Mouse (Mus musculus) CH12.LX (cell line): ENCODE data around the gene Sept9. TPM values are rescaled to one million over a fixed set of nuclear protein-coding genes. Genes with fewer than 3 reads are reported as not detected.

Experiments
- DNase-seq: peaks from one replicate; pipeline ENCODE4 v3.0.0-alpha.2; 2013; ENCODE audit errors: extremely low read depth
- H3K27ac ChIP-seq: 2 replicates; pipeline ENCODE4 v1.5.1; 2012; ENCODE audit warnings: low read depth, mild to moderate bottlenecking, control low read depth, moderate library complexity; ENCODE audit not compliant: insufficient read depth
- H3K27me3 ChIP-seq: replicated peaks from 2 replicates; pipeline ENCODE3; 2012; ENCODE audit warnings: inconsistent platforms
- H3K36me3 ChIP-seq, 2 experiments: replicated peaks in 1 of 2; 2 replicates each; pipeline versions ENCODE3 to v1.6.1; 2012; ENCODE audit warnings: inconsistent platforms in 1 of 2, low read length in 1 of 2, mild to moderate bottlenecking in 1 of 2, mixed read lengths in 1 of 2, moderate library complexity in 1 of 2; ENCODE audit not compliant: control insufficient read depth in 1 of 2, insufficient read depth in 1 of 2
- H3K4me1 ChIP-seq, 2 experiments: 2 replicates each; pipeline ENCODE4 v1.6.1; 2012; ENCODE audit warnings: inconsistent platforms in 1 of 2, moderate library complexity in 1 of 2; ENCODE audit not compliant: insufficient read depth in 2 of 2, control insufficient read depth in 1 of 2
- H3K4me2 ChIP-seq: 2 replicates; pipeline ENCODE4 v1.6.1; 2012; ENCODE audit warnings: low read depth, mild to moderate bottlenecking, control low read depth; ENCODE audit not compliant: poor library complexity, insufficient read depth, severe bottlenecking
- H3K4me3 ChIP-seq, 3 experiments: fragments of 150-350 bp in 1 of 3; sonication (generic) in 1 of 3; replicated peaks in 1 of 3; 2 replicates each; pipeline versions ENCODE3 to v1.5.1; 2011 to 2012; ENCODE audit warnings: low read depth in 2 of 3, low read length in 2 of 3, mild to moderate bottlenecking in 2 of 3, moderate library complexity in 2 of 3, control low read depth in 1 of 3, improper control_type of control experiment in 1 of 3, inconsistent platforms in 1 of 3, mixed read lengths in 1 of 3; ENCODE audit not compliant: poor library complexity in 1 of 3
- H3K79me2 ChIP-seq: replicated peaks from 2 replicates; pipeline ENCODE4 v1.6.1; 2012; ENCODE audit warnings: mild to moderate bottlenecking, moderate library complexity; ENCODE audit not compliant: control insufficient read depth, poor library complexity, insufficient read depth, severe bottlenecking; ENCODE audit errors: extremely low read depth
- H3K9ac ChIP-seq: 2 replicates; pipeline ENCODE4 v1.6.1; 2012; ENCODE audit warnings: low read depth, mild to moderate bottlenecking, control low read depth, moderate library complexity; ENCODE audit not compliant: insufficient read depth
- H3K9me3 ChIP-seq: replicated peaks from 2 replicates; pipeline ENCODE3; 2012; ENCODE audit warnings: low read length, inconsistent platforms, mixed read lengths
- BHLHE40 ChIP-seq: IDR thresholded peaks from 2 replicates; pipeline ENCODE4 v1.6.1; 2011; ENCODE audit warnings: mild to moderate bottlenecking, low read depth, low read length, improper control_type of control experiment
- CHD1 ChIP-seq: IDR thresholded peaks from 2 replicates; pipeline ENCODE4 v1.6.1; 2012; ENCODE audit warnings: low read depth, low read length, improper control_type of control experiment, inconsistent platforms
- CHD2 ChIP-seq: IDR thresholded peaks from 2 replicates; pipeline ENCODE4 v1.6.1; 2011; ENCODE audit warnings: low read length, improper control_type of control experiment
- ELF1 ChIP-seq: IDR thresholded peaks from 2 replicates; pipeline ENCODE4 v1.6.1; 2014; ENCODE audit warnings: low read depth, mild to moderate bottlenecking, inconsistent platforms, low read length, improper control_type of control experiment
- EP300 ChIP-seq: IDR thresholded peaks from 2 replicates; pipeline ENCODE4 v1.6.1; 2011; ENCODE audit warnings: low read length, improper control_type of control experiment
- ETS1 ChIP-seq: conservative IDR thresholded peaks from 2 replicates; pipeline ENCODE4 v1.6.1; 2012; ENCODE audit warnings: low read depth, mild to moderate bottlenecking, inconsistent platforms, low read length, improper control_type of control experiment, moderate library complexity
- GABPA ChIP-seq: IDR thresholded peaks from 2 replicates; pipeline ENCODE4 v1.6.1; 2012; ENCODE audit warnings: low read depth, low read length, improper control_type of control experiment, inconsistent platforms; ENCODE audit not compliant: insufficient replicate concordance
- HCFC1 ChIP-seq: IDR thresholded peaks from 2 replicates; pipeline ENCODE4 v1.6.1; 2012; ENCODE audit warnings: low read depth, mild to moderate bottlenecking, inconsistent platforms, low read length, improper control_type of control experiment
- IRF4 ChIP-seq: IDR thresholded peaks from 2 replicates; pipeline ENCODE4 v1.6.1; 2014; ENCODE audit warnings: low read depth, mild to moderate bottlenecking, inconsistent platforms, low read length, improper control_type of control experiment
- JUN ChIP-seq: IDR thresholded peaks from 2 replicates; pipeline ENCODE4 v1.6.1; 2011; ENCODE audit warnings: low read depth, mild to moderate bottlenecking, low read length, improper control_type of control experiment, moderate library complexity; ENCODE audit not compliant: insufficient read depth
- MAX ChIP-seq: IDR thresholded peaks from 2 replicates; pipeline ENCODE4 v1.6.1; 2011; ENCODE audit warnings: low read length, improper control_type of control experiment
- MAZ ChIP-seq: IDR thresholded peaks from 2 replicates; pipeline ENCODE4 v1.6.1; 2012; ENCODE audit warnings: low read depth, mild to moderate bottlenecking, inconsistent platforms, low read length, improper control_type of control experiment, moderate library complexity
- MEF2A ChIP-seq: IDR thresholded peaks from 2 replicates; pipeline ENCODE4 v1.6.1; 2014; ENCODE audit warnings: low read depth, mild to moderate bottlenecking, inconsistent platforms, low read length, improper control_type of control experiment, borderline replicate concordance
- NELFE ChIP-seq: IDR thresholded peaks from 2 replicates; pipeline ENCODE4 v1.6.1; 2011; ENCODE audit warnings: low read depth, low read length, improper control_type of control experiment
- POLR2A ChIP-seq: IDR thresholded peaks from 2 replicates; pipeline ENCODE4 v1.6.1; 2011; ENCODE audit warnings: low read depth, mild to moderate bottlenecking, improper control_type of control experiment, low read length
- RAD21 ChIP-seq: IDR thresholded peaks from 2 replicates; pipeline ENCODE4 v1.6.1; 2011; ENCODE audit warnings: low read depth, mild to moderate bottlenecking, low read length, improper control_type of control experiment, moderate library complexity
- RCOR1 ChIP-seq: conservative IDR thresholded peaks from 2 replicates; pipeline ENCODE4 v1.6.1; 2012; ENCODE audit warnings: low read depth, mild to moderate bottlenecking, inconsistent platforms, low read length, improper control_type of control experiment
- SIN3A ChIP-seq: IDR thresholded peaks from 2 replicates; pipeline ENCODE4 v1.6.1; 2012; ENCODE audit warnings: low read length, improper control_type of control experiment, inconsistent platforms
- TBP ChIP-seq: conservative IDR thresholded peaks from 2 replicates; pipeline ENCODE4 v1.6.1; 2011; ENCODE audit warnings: low read depth, low read length, improper control_type of control experiment
- UBTF ChIP-seq: IDR thresholded peaks from 2 replicates; pipeline ENCODE4 v1.6.1; 2012; ENCODE audit warnings: low read depth, mild to moderate bottlenecking, inconsistent platforms, low read length, improper control_type of control experiment, moderate library complexity
- USF1 ChIP-seq: IDR thresholded peaks from 2 replicates; pipeline ENCODE4 v1.6.1; 2014; ENCODE audit warnings: low read depth, mild to moderate bottlenecking, inconsistent platforms, low read length, improper control_type of control experiment
- USF2 ChIP-seq: conservative IDR thresholded peaks from 2 replicates; pipeline ENCODE4 v1.6.1; 2011; ENCODE audit warnings: low read depth, low read length, improper control_type of control experiment
- ZC3H11A ChIP-seq: IDR thresholded peaks from 2 replicates; pipeline ENCODE4 v1.6.1; 2012; ENCODE audit warnings: low read depth, mild to moderate bottlenecking, inconsistent platforms, low read length, improper control_type of control experiment
- ZKSCAN1 ChIP-seq: IDR thresholded peaks from 2 replicates; pipeline ENCODE4 v1.6.1; 2012; ENCODE audit warnings: low read depth, inconsistent platforms, low read length, improper control_type of control experiment, borderline replicate concordance
- ZMIZ1 ChIP-seq: IDR thresholded peaks from 2 replicates; pipeline ENCODE4 v1.6.1; 2012; ENCODE audit warnings: low read depth, mild to moderate bottlenecking, inconsistent platforms, low read length, improper control_type of control experiment
- dilution Hi-C: fragments of 300-500 bp; cut with MboI; formaldehyde crosslinking; loops from 2 replicates; pipeline ENCODE4 v1.14.3; 2020; ENCODE audit warnings: low sequenced_read_pairs; ENCODE audit not compliant: extremely low pct_unique_long_range_greater_than_20kb, extremely low pct_ligation_motif_present
- in situ Hi-C: fragments of 300-500 bp; cut with MboI; formaldehyde crosslinking; loops from 3 replicates; pipeline ENCODE4 v1.14.3; 2019; ENCODE audit warnings: low sequenced_read_pairs, low pct_ligation_motif_present, low pct_unique_long_range_greater_than_20kb, mixed read lengths
- polyA plus RNA-seq: library from polyadenylated mRNA; unstranded; fragments of >175 nt; gene quantifications from 2 replicates; pipeline ENCODE4 v1.2.1, GENCODE M21; 2012; ENCODE audit warnings: low read depth; ENCODE audit not compliant: insufficient read length
- total RNA-seq, 2 experiments: library from RNA; depleted of rRNA; stranded (reverse); fragments of 300-350 nt in 1 of 2; fragments of >200 nt in 1 of 2; gene quantifications; 2 replicates each; pipeline ENCODE4 v1.2.3; 2012 to 2014

Gene Sept9
- total and polyA plus RNA-seq, 3 experiments: 47.6 to 128 (median 110) TPM

DNA sequence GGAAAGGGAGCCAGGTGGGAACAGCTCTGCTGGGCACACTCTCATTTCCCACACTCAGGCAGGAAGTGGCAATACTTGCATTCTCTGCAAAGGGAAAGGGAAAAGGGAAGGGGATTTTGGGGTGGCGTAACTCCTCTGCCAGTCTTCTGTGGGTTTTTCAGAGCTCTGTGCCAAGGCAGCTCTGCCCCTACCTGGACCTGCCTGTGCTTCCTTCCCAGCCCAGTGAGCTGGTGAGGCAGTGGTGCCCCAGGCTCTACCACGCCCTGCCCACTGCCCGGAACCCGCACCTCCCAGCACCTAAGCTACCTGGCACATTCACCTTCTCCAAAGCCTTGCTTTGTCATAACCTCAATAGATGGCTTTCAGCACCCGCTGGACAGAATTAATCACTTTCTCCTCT lies 1.3 kb upstream of the Sept9 start:
- in situ Hi-C loops: loop anchor here (25.0 kb wide), 1 partner anchor 536 kb away; the partner anchor contains the start of genes Cygb and Prcd
- H3K4me3 ChIP-seq: no peak overlapping the region
- peaks cover 6% of the 10 kb centered on the region for H3K9me3 ChIP-seq
- no peak overlapping the region for H3K9ac ChIP-seq
- H3K79me2 ChIP-seq: no peaks in the 10 kb centered on the region
- DNase-seq: no peak
- H3K36me3 ChIP-seq: no peaks in the 10 kb centered on the region
- H3K4me2 ChIP-seq: no peak overlapping the region
- TF ChIP-seq POLR2A (no peak), MEF2A (no peak), EP300 (no peak), TBP (no peak), ELF1 (no peak), SIN3A (no peak), CHD1 (no peak), ZC3H11A (no peak), CHD2 (no peak), BHLHE40 (no peak), HCFC1 (no peak), NELFE (no peak), IRF4 (no peak), MAX (no peak), UBTF (no peak), USF2 (no peak), RCOR1 (no peak), ZKSCAN1 (no peak)
- no peak overlapping the region for H3K27ac ChIP-seq
- dilution Hi-C loops: no loop called here
- H3K4me1 ChIP-seq: peaks cover 11 to 30% of the 10 kb centered on the region in 2 experiments
- peaks cover 22% of the 10 kb centered on the region for H3K27me3 ChIP-seq

DNA sequence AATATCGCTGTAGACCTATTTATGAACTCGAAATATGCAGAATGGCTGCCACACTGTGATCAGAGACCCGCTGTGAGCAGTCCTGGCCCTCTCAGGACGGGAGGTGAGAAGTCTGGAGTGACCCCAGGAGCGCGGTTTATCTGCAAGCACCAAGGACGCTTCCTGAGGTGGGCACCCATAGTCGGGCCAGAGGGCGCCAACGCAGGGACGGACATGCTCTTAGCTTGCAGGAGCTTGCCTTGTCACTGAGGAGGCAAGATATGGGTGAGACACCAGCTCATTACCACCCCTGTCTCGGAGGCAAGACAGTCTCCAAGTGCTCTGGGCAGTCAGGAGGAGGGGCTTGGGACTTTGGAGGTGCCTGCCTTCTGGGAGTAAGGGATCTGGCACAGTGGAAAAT lies 2.4 kb downstream of the Sept9 start:
- Histone ChIP-seq H3K4me2 (no peak overlapping the region), H3K36me3 (no peaks in the 10 kb centered on the region), H3K4me1 (peaks cover 0 to 3% of the 10 kb centered on the region in 2 experiments; a peak in 1 of 4 replicates), H3K4me3 (no peak overlapping the region), H3K9me3 (peaks cover 3% of the 10 kb centered on the region), H3K9ac (no peak overlapping the region), H3K27me3 (peaks cover 58% of the 10 kb centered on the region), H3K27ac (no peak overlapping the region), H3K79me2 (no peaks in the 10 kb centered on the region)
- dilution Hi-C loops (no loop called here), in situ Hi-C loops (no loop called here)
- DNase-seq: no peak
- no peak for TF ChIP-seq ELF1
- no peak for TF ChIP-seq ETS1
- TF ChIP-seq MAZ: no peak
- no peak for TF ChIP-seq IRF4
- TF ChIP-seq MEF2A: no peak
- TF ChIP-seq EP300: no peak
- no peak for TF ChIP-seq USF2
- TF ChIP-seq RAD21: no peak
- no peak for TF ChIP-seq ZMIZ1
- no peak for TF ChIP-seq CHD1
- TF ChIP-seq ZKSCAN1: no peak
- TF ChIP-seq USF1: no peak
- no peak for TF ChIP-seq JUN
- no peak for TF ChIP-seq GABPA
